Mouse (Mus musculus) left cerebral cortex, adult 18-20 months (tissue): ENCODE results near the gene Ints3. TPM values are rescaled to one million over a fixed set of nuclear protein-coding genes. Genes with fewer than 3 reads are reported as not detected.

Experiments used
- DNase-seq, 2 experiments: peaks; one replicate each; pipeline ENCODE4 v3.0.0; 2021 to 2022; ENCODE audit warnings: low spot score in 2 of 2, mixed read lengths in 1 of 2
- total RNA-seq, 2 experiments: library from RNA; stranded (reverse); gene quantifications; 2 replicates each; pipeline ENCODE4 v1.2.3; 2021

Gene Ints3
- total RNA-seq, 2 experiments from 2014 or later = 63.1 to 66.1 TPM

- DNase-seq = peak; percentile 27 to 36
Observed at GRCm38 (mm10) chr3:90446389-90447122, 13.1 kb upstream of the Ints3 start.

GRCm38 (mm10) chr3:90445417-90446200 lies 12.2 kb upstream of the Ints3 start:
- no peak for DNase-seq

GRCm38 (mm10) chr3:90443977-90444376 lies 10.6 kb upstream of the Ints3 start:
- DNase-seq = no peak

- no peak for DNase-seq
Observed at GRCm38 (mm10) chr3:90440756-90441155, 7.3 kb upstream of the Ints3 start.

GRCm38 (mm10) chr3:90437131-90437530 lies 3.7 kb upstream of the Ints3 start:
- DNase-seq = no peak

- DNase-seq = no peak
Observed at GRCm38 (mm10) chr3:90434073-90434730, 780 bp upstream of the Ints3 start.

GRCm38 (mm10) chr3:90432811-90433219 lies 607 bp downstream of the Ints3 start:
- DNase-seq = peak; percentile 31 to 46

- DNase-seq = no peak
Observed at GRCm38 (mm10) chr3:90432348-90432747, 1.1 kb downstream of the Ints3 start.

- no peak for DNase-seq
Observed at GRCm38 (mm10) chr3:90429576-90429975, 3.8 kb downstream of the Ints3 start.

GRCm38 (mm10) chr3:90428186-90428585 lies 5.2 kb downstream of the Ints3 start:
- no peak for DNase-seq

- no peak for DNase-seq
Observed at GRCm38 (mm10) chr3:90427574-90427973, 5.8 kb downstream of the Ints3 start.

GRCm38 (mm10) chr3:90425499-90425898 lies 7.9 kb downstream of the Ints3 start:
- no peak for DNase-seq

GRCm38 (mm10) chr3:90423549-90423948 lies 9.9 kb downstream of the Ints3 start:
- no peak for DNase-seq

- no peak for DNase-seq
Observed at GRCm38 (mm10) chr3:90420696-90421095, 12.7 kb downstream of the Ints3 start.

GRCm38 (mm10) chr3:90413011-90413396 lies 20.4 kb downstream of the Ints3 start:
- DNase-seq = no peak

GRCm38 (mm10) chr3:90412312-90413010 lies 21.0 kb downstream of the Ints3 start:
- peak; percentile 73 to 76 for DNase-seq

- no peak for DNase-seq
Observed at GRCm38 (mm10) chr3:90408721-90409120, 24.7 kb downstream of the Ints3 start.

GRCm38 (mm10) chr3:90406414-90406813 lies 27.0 kb downstream of the Ints3 start:
- DNase-seq = no peak

- DNase-seq = no peak
Observed at GRCm38 (mm10) chr3:90404609-90405008, 28.8 kb downstream of the Ints3 start.

- no peak for DNase-seq
Observed at GRCm38 (mm10) chr3:90404121-90404520, 29.3 kb downstream of the Ints3 start.

GRCm38 (mm10) chr3:90400993-90401392 lies 32.4 kb downstream of the Ints3 start:
- no peak for DNase-seq
